Mouse (Mus musculus) liver, embryonic 13.5 days (tissue): ENCODE measurements around the gene Cntfr. TPM values are rescaled to one million over a fixed set of nuclear protein-coding genes. Genes with fewer than 3 reads are reported as not detected.

Experiments
- ATAC-seq: fragments of 200-750 bp; cut with Nextera tagmentation; 2 replicates; pipeline ENCODE4 v1.8.0; 2017; ENCODE audit warnings: low read depth, mild to moderate bottlenecking, moderate number of reproducible peaks, moderate library complexity
- DNase-seq: peaks from one replicate; pipeline ENCODE4 v3.0.0; 2022
- H3K27ac ChIP-seq: fragments of 300-500 bp; sonication (generic); 2 replicates; pipeline ENCODE4 v1.5.1; 2015; ENCODE audit warnings: moderate library complexity, mild to moderate bottlenecking, inconsistent platforms
- H3K27me3 ChIP-seq: fragments of 300-500 bp; sonication (generic); 2 replicates; pipeline ENCODE4 v1.6.1; 2015; ENCODE audit warnings: mild to moderate bottlenecking, inconsistent platforms
- H3K36me3 ChIP-seq: fragments of 300-500 bp; sonication (generic); 2 replicates; pipeline ENCODE4 v1.6.1; 2015; ENCODE audit warnings: mild to moderate bottlenecking, inconsistent platforms
- H3K4me1 ChIP-seq: fragments of 300-500 bp; sonication (generic); replicated peaks from 2 replicates; pipeline ENCODE4 v1.6.1; 2015; ENCODE audit warnings: inconsistent platforms
- H3K4me2 ChIP-seq: fragments of 300-500 bp; sonication (generic); 2 replicates; pipeline ENCODE4 v1.6.1; 2015; ENCODE audit warnings: inconsistent platforms, mild to moderate bottlenecking, moderate library complexity
- H3K4me3 ChIP-seq: fragments of 300-500 bp; sonication (generic); replicated peaks from 2 replicates; pipeline ENCODE4 v1.5.1; 2015; ENCODE audit warnings: mild to moderate bottlenecking, inconsistent platforms
- H3K9ac ChIP-seq: fragments of 300-500 bp; sonication (generic); 2 replicates; pipeline ENCODE4 v1.6.1; 2015; ENCODE audit warnings: mild to moderate bottlenecking, inconsistent platforms
- H3K9me3 ChIP-seq: fragments of 300-500 bp; sonication (generic); replicated peaks from 2 replicates; pipeline ENCODE4 v1.6.1; 2016; ENCODE audit warnings: inconsistent platforms
- WGBS: fragments of 180-500 bp; shearing (Covaris S2); methylation state at CpG from one replicate; pipeline ENCODE4 v1.1.7; 2015; ENCODE audit not compliant: insufficient replicate concordance; 5-methylcytosine and 5-hydroxymethylcytosine counted together
- polyA plus RNA-seq: library from polyadenylated mRNA; unstranded; fragments of >200 nt; fragmentation: Nextera tagmentation; extraction: Ambion mirVana; gene quantifications from 2 replicates; pipeline ENCODE4 v1.2.1, GENCODE M21; 2015

The Cntfr gene
- polyA plus RNA-seq, 1 experiment from 2014 or later: 0.62 TPM

- no peaks in the 10 kb centered on the region for H3K9me3 ChIP-seq
- 0 out of 2 replicates have a peak overlapping the region, but pooled peaks have one; percentile 6 for H3K4me2 ChIP-seq
- H3K4me1 ChIP-seq: peaks cover 34% of the 10 kb centered on the region
- H3K4me3 ChIP-seq: no peak overlapping the region
- no peak overlapping the region for H3K27ac ChIP-seq
- no peaks in the 10 kb centered on the region for H3K36me3 ChIP-seq
- H3K9ac ChIP-seq: no peak overlapping the region
- DNase-seq (no peak), ATAC-seq (peak; percentile 78)
- 52% methylated on average over 6 of the region's 6 CpGs for WGBS
- H3K27me3 ChIP-seq: peaks cover 7% of the 10 kb centered on the region
Measured at GRCm38 (mm10) chr4:41630196-41630595, 66.7 kb downstream of the Cntfr start.

DNA sequence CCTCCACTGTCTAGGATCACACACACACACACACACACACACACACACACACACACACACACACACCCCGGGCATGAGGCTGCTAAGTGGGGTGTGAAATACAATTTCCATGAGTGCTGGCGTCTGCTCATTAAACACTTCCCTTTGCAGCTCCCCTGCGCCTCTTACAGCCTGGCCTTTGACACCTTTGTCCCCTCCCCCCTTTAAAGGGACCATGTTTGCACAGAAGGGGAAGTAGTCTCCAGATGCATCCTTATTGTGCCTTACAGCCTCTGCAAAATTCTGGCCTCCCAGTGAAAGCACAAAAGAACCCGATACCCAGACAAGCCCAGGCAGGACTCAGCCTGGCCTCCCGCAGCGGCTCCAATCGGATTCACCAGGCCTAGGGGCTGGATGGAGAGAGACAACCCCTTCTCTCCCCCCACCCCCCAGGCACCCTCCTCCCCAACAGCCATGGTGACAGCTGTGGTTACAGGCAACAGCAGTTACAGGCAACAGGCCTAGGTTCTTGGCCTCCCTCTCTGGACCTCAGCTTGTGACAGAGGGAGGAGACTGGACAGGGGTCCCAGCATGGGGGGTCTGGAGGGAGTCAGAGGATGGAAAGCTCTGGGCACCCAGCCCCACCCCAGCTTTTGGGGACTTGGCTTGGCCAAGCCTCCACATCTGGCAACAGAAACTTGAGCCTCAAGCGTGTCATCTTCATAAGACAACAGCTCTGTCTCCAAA lies 68.5 kb downstream of the Cntfr start:
- DNase-seq: no peak
- H3K4me2 ChIP-seq: no peak overlapping the region
- peaks cover 12% of the 10 kb centered on the region; the same call in 1 of the 2 replicates for H3K27me3 ChIP-seq
- H3K9me3 ChIP-seq: no peaks in the 10 kb centered on the region
- ATAC-seq: no peak
- 11% methylated on average over 8 of the region's 8 CpGs for WGBS
- H3K4me1 ChIP-seq: peaks cover 34% of the 10 kb centered on the region
- no peak overlapping the region for H3K4me3 ChIP-seq
- no peaks in the 10 kb centered on the region for H3K36me3 ChIP-seq
- no peak overlapping the region for H3K9ac ChIP-seq
- no peak overlapping the region for H3K27ac ChIP-seq

- H3K4me2 ChIP-seq: no peak overlapping the region
- 77% methylated on average over 14 of the region's 14 CpGs for WGBS
- ATAC-seq (no peak), DNase-seq (no peak)
- H3K9me3 ChIP-seq: no peaks in the 10 kb centered on the region
- no peak overlapping the region for H3K9ac ChIP-seq
- H3K4me1 ChIP-seq: no peaks in the 10 kb centered on the region
- H3K4me3 ChIP-seq: no peak overlapping the region
- no peaks in the 10 kb centered on the region for H3K36me3 ChIP-seq
- H3K27ac ChIP-seq: no peak overlapping the region
- H3K27me3 ChIP-seq: peaks cover 8% of the 10 kb centered on the region; the same call in 1 of the 2 replicates
Measured at GRCm38 (mm10) chr4:41622071-41622470, 74.8 kb downstream of the Cntfr start.

GRCm38 (mm10) chr4:41618916-41619746 lies 77.8 kb downstream of the Cntfr start:
- 45% methylated on average over 12 of the region's 12 CpGs for WGBS
- Histone ChIP-seq H3K27ac (no peak overlapping the region), H3K36me3 (no peaks in the 10 kb centered on the region), H3K9ac (no peak overlapping the region), H3K4me1 (no peaks in the 10 kb centered on the region), H3K4me2 (no peak overlapping the region), H3K9me3 (no peaks in the 10 kb centered on the region), H3K27me3 (no peaks in the 10 kb centered on the region; the same call in 1 of the 2 replicates), H3K4me3 (no peak overlapping the region)
- no peak for ATAC-seq
- no peak for DNase-seq

DNA sequence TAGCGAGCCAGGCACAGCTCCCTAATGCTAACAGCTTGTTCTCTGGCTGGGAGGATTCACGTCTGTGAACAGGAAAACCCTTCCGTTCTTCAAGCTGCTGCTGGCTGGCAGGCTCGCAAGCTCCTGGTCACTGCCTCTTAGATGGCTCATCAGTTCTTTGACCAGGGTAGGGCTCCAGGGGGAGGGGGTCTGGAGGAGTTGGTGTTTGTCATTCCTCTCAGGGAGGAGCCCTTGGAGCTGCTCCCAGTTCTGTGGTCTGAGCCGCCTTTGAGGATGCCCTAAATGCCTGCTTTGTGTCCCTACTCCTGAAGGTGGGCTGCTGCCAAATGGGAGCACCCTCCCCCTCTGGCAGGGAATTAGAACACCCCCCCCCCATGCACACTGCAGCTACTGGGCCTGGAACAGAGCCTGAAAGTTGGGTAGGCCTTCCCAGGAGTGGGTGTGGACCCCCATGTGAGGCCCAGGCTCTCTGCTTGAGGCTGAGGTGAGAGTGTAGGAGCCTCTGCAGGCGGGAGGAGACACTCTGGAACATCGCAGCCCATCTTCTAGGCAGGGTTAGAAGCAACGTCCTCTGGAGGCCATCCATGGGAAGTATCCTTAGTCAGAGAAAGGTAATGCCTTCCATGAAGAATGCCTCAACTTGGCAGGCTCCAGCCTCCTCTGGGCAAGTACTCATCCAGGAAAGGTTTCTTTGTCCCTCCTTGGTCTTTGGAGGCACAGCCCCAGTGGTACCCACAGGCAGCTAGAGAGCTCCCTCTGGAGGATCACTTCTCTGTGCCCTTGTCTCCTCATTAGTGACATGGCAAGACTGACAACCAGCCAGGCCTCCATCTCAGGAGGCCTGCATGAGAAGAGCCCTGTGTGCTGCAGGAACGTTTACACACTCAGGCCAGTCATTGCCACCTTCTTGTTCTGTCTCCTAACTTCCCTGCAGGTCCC lies 81.0 kb downstream of the Cntfr start:
- WGBS: 56% methylated on average over 9 of the region's 9 CpGs
- H3K4me2 ChIP-seq: no peak overlapping the region
- no peak for DNase-seq
- no peak for ATAC-seq
- H3K4me3 ChIP-seq: no peak overlapping the region
- no peaks in the 10 kb centered on the region; the same call in 1 of the 2 replicates for H3K27me3 ChIP-seq
- no peaks in the 10 kb centered on the region for H3K36me3 ChIP-seq
- no peaks in the 10 kb centered on the region for H3K4me1 ChIP-seq
- H3K27ac ChIP-seq: no peak overlapping the region
- H3K9me3 ChIP-seq: no peaks in the 10 kb centered on the region
- no peak overlapping the region for H3K9ac ChIP-seq

DNA sequence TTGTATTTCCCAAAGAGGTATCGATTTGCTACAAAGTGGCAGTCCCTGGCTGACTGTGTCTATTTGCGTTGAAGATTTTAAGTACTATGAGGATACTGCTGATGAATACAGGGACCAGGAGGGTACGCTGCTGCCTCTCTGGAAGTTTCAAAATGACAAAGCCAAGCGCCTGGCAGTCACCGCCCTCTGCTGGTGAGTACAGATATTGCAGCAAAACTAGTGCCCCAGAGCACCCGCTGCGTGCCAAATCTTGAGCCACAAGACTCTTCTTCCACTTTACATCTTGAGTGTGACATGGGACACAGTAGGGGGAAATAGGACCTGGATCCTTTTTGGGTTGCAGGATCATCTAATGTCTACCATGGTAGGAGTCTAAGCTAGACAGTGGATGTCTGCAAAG lies 82.7 kb downstream of the Cntfr start:
- Histone ChIP-seq H3K4me3 (no peak overlapping the region), H3K27me3 (no peaks in the 10 kb centered on the region; the same call in 1 of the 2 replicates), H3K4me2 (no peak overlapping the region), H3K9ac (no peak overlapping the region), H3K9me3 (no peaks in the 10 kb centered on the region), H3K36me3 (no peaks in the 10 kb centered on the region), H3K4me1 (no peaks in the 10 kb centered on the region), H3K27ac (no peak overlapping the region)
- 5% methylated on average over 7 of the region's 7 CpGs for WGBS
- ATAC-seq (no peak), DNase-seq (peak; percentile 14)

- no peak for ATAC-seq
- no peak overlapping the region for H3K9ac ChIP-seq
- H3K9me3 ChIP-seq: no peaks in the 10 kb centered on the region
- no peaks in the 10 kb centered on the region; the same call in 1 of the 2 replicates for H3K27me3 ChIP-seq
- WGBS: 40% methylated on average over 8 of the region's 8 CpGs
- H3K4me1 ChIP-seq: no peaks in the 10 kb centered on the region
- H3K4me3 ChIP-seq: no peak overlapping the region
- no peak for DNase-seq
- H3K27ac ChIP-seq: no peak overlapping the region
- no peak overlapping the region for H3K4me2 ChIP-seq
- no peaks in the 10 kb centered on the region for H3K36me3 ChIP-seq
Measured at GRCm38 (mm10) chr4:41612166-41612565, 84.7 kb downstream of the Cntfr start.

DNA sequence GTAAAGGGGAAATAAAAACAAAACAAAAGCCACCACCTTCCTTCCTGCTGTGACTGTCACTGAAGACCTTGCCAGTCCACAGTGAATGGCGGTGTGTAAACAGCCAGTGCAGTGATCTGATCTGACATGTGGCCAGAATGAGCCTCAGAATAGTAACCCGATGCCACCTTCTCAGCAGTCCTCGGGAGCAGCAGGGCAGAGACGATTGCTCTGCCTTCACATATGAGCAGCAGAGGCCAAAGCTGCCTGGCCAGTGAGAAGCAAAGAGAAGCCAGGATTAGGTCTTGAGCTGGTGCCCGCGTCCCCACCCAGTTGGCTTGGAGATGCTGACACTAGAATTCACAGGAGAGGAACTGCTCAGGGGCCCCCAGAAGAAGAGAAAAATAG lies 86.3 kb downstream of the Cntfr start:
- Histone ChIP-seq H3K36me3 (no peaks in the 10 kb centered on the region), H3K27me3 (no peaks in the 10 kb centered on the region; the same call in 1 of the 2 replicates), H3K4me3 (no peak overlapping the region), H3K4me1 (no peaks in the 10 kb centered on the region), H3K9ac (no peak overlapping the region), H3K27ac (no peak overlapping the region), H3K9me3 (no peaks in the 10 kb centered on the region), H3K4me2 (no peak overlapping the region)
- no peak for DNase-seq
- ATAC-seq: no peak
- 48% methylated on average over 6 of the region's 6 CpGs for WGBS

- no peak overlapping the region for H3K4me2 ChIP-seq
- ATAC-seq (no peak), DNase-seq (no peak)
- no peak overlapping the region for H3K27ac ChIP-seq
- H3K4me1 ChIP-seq: no peaks in the 10 kb centered on the region
- no peaks in the 10 kb centered on the region for H3K36me3 ChIP-seq
- 61% methylated on average over 10 of the region's 10 CpGs for WGBS
- no peak overlapping the region for H3K9ac ChIP-seq
- H3K27me3 ChIP-seq: no peaks in the 10 kb centered on the region; the same call in 1 of the 2 replicates
- no peak overlapping the region for H3K4me3 ChIP-seq
- no peaks in the 10 kb centered on the region for H3K9me3 ChIP-seq
Measured at GRCm38 (mm10) chr4:41609681-41610593, 87.0 kb downstream of the Cntfr start.
